Mouse (Mus musculus) spleen, embryonic (tissue): ENCODE results near the gene Zfp746.
"Not testable (repeated sequence)": the region's sequence is repeated elsewhere in the genome, so short reads cannot be mapped to it uniquely, and the experiment has no call there.

Experiments
- CTCF ChIA-PET: fragments of 350-600 bp; sonication (Branson Sonifier 250); formaldehyde crosslinking; loops from one replicate; lab custom pipeline; 2022; lab: Charles Lee

The Zfp746 gene

GRCm38 (mm10) chr6:48086471-48086878 is at the start of gene Zfp746:
Zfp746 (minus strand) TSS chr6:48086593.
- CTCF ChIA-PET, result no interaction called here

DNA sequence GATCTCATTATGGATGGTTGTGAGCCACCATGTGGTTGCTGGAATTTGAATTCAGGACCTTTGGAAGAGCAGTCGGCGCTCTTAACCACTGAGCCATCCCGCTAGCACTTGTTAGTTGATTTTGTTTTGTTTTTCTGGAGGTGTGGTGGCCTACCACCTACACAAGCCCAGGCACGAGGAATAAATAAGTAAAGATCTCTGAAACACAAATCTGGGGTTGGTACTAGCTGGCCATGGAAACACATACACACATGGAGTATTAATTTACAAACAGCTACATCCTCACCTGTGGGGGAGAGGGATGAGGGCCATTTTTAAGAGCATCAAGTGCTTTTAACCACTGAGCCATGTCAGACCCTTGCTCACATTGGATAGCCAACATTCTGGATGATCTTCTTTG is 34.7 kb upstream of the Zfp746 start:
- CTCF ChIA-PET, result not testable (repeated sequence)

DNA sequence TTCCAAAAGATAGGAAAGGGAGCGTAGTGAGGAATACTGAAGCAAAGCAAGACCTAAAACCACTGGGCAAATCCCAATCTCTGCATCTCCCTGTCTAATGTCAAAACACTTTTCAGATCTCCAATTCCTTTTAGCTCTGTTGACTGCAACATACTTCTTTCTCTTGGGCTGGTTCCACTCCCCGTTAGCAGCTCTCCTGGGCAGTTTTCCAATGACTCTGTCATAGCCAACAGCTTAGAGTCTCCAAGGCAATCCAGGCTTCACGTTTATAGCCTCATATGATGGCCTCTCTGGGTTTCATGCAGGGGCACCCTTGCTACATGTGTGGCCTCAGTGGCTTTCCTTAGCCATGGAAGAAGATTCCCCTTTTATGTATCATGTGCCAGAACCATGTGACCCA is 29.6 kb upstream of the Zfp746 start:
- CTCF ChIA-PET, result no interaction called here

DNA sequence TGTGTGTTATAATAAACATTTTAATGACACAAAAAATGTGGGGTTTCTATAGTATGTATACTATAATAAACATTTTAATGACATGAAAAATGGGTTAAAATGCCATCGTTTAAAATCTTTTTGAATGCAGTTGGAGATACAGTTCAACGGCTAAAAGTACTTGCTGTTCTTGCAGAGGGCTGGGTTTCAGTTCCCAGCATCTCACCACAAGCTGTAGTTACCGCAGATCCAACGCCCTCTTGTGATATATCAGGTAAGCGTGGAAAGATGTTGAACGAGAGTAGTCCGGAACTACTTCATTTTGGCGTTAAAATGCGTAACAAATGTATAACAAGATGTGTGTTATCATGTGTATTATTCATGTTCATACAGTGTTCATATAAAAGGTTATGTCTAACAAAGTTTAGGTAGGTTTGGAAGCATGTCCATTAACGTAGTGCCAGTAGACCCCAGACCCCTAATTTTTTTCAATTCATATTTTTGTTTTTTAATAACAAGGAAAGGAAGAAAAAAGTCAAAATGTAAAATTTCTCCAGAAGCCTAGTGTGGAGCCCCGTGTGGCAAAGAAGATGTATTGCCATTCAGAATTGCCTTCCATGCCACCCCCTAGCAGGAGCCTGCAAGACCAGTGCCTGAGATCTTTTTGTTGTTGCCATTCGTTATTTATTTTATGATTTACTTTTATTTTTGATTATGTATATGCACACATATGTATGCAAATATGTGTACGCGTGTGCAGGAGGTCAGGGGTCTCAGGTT is 743 bp upstream of the Zfp746 start:
- CTCF ChIA-PET, result no interaction called here

DNA sequence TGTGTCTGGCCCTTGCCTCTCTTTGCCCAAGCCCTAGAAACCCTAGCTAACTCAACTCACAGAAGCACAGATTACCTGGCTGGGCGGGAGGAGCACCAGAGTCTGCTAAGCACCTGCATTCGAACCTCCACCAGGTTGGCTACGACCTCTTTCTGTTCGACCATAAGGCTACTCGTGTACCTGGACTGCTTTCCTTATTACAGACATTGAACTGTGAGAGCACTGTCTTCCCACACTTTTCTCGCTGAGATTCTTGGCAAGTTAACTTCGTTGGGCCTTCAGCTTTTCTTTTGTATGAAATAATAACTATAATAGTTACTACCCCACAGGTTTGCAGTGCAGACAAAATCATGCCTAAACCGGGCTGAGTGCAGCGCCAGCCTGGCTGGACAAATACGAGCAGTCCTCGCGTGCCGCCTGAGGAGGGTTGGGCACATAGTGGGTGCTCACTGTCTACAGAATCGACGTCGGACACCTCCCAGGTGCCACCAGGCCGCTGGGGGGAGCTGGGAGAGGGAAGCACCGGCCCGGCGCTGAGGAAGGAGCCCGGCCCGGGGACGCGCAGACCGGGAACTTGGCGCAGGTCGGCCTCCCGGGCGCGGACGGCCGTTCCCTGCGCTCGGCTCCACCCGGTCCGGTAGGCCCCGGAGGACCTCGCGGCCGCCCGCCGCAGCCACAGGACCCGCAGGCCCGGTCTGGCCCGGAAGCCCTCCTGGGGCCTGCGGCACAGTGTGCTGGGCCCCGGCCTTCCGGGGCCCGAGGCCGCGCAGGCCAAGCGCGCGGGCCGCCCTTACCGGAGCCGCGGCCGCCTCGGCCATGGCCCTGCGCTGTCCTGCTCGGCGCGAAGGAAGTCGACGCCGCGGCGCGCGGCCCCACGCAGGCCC is 630 bp downstream of the Zfp746 start:
- CTCF ChIA-PET, result interaction anchor here (0.9 to 1.0 kb wide), 2 partner anchors 9 to 39 kb away, joined by 3 to 5 read pairs; no protein-coding TSS in a partner anchor

DNA sequence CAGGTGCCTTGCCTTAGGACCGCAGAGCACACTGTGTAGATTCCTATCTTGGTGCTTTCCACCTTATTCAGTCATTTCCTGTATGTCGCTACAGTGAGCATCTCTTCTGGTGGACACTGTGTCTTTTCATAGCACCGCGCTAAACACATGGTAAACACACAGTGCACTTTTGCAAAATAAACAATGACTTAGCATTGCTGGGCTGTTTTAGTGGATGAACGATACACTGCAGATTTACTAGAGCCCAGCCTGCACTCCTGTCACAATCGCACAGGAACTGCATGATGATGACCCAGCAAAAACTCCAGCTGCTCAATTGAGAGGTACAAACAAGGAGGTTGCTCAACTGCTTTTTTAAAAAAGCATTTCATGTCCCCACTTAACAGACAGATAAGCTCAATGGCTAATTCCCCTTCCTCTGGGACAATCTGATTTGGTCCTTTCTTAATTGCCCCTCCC is 2.6 kb downstream of the Zfp746 start:
- CTCF ChIA-PET, result no interaction called here

DNA sequence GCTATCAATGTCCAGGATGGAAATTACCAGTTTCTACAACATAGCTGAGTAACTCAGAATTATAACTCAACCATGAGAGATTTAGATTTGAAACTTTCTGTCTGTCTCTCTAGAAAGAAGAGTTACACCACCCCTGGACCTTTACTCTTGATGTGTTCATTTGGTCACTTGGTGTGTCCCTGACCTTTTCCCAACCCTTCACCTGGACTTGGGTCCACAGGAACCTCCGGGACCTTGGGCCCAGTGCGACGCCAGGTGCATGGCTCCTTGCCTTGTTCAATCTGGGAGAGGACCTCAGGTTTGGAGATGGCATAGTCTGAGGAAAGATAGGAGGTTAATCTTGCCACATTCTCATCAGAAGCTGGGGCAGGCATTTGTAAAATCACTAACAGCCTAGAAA is 4.4 kb downstream of the Zfp746 start:
- CTCF ChIA-PET, result no interaction called here

DNA sequence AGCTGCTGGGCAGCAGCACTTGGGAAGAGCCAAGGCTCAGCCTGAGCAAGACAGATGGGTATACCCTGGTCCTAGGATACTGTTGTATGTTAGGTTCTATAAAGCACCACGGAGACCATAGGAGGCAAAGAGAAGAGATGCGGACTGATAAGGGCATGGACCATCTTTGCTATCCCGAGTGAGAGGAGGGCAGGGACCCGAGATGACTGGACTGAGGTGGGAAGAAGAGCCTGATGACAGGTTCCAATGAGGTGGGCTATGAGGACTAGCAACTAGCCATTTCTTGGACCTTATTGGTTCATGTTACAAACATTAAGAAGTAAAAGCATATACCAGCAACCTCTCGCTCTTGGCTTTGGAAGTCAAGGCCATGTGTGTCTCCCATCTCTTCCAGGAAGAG is 5.4 kb downstream of the Zfp746 start:
- CTCF ChIA-PET, result interaction anchor here (0.5 to 0.6 kb wide), 2 partner anchors 53 to 125 kb away, joined by 3 to 4 read pairs; no protein-coding TSS in a partner anchor

DNA sequence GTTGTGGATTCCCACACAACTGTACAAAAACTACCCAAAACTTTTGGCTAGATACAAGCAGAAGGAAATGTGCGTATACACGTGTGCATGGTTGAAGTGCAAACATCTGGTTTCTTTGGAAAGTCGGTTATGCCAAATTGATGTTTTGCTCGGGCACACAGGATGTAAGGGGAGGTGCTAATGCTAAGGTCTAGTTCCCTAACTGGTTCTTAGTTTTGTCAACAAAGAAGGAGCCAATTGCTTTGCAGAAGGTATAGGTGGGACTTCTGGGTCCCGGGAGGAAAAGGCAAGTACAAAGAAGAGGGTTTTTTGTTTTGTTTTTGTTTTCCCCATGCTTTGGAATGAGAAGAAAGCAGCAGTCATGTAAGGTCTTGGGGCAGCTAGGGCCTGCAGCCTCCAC is 13.1 kb downstream of the Zfp746 start:
- CTCF ChIA-PET, result no interaction called here

- CTCF ChIA-PET, result no interaction called here
These were observed 18.9 kb downstream of the Zfp746 start for GRCm38 (mm10) chr6:48067492-48067891.

DNA sequence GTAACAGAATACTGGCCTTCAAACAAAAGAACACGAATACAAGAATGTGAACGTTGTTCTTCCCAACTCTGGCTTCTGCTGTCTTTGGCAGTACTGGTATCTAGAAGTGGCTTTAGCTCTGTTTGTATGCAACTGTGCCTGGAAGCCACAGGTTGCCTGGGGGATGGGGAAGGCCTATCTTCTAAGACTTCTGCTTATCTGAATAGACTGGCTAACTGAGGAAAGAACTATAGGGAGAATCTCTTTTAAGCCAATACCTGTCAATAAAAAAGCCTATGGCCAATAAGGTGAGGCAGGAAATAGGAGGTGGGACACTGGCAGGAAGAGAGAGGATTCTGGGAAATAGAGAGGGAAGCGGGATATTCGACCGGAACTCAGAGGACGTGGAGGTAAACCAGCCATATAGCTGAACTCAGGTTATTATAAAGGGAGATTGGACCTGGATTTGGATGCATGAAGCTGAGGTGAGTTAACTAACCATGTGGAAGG is 20.8 kb downstream of the Zfp746 start:
- CTCF ChIA-PET, result no interaction called here

GRCm38 (mm10) chr6:48064451-48064850 is 21.9 kb downstream of the Zfp746 start:
- CTCF ChIA-PET, result no interaction called here

DNA sequence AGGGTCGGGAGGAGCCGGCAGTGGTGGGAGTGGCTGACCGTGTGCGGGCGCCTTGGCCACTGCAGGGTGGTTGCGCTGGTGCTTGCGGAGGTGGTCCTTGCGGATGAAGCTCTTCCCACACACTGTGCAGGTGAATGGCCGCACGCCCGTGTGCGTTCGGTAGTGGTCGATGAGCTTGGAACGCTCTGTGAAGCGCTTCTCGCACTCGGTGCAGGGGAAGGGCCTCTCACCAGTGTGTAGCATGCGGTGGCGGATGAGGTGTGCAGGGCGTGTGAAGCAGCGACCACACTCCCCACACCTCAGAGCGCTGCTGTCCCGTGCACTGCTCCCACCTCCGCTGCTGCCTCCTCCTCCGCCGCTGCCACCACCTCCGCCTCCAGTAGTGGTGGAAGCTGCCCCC is 22.5 kb downstream of the Zfp746 start:
- CTCF ChIA-PET, result no interaction called here

DNA sequence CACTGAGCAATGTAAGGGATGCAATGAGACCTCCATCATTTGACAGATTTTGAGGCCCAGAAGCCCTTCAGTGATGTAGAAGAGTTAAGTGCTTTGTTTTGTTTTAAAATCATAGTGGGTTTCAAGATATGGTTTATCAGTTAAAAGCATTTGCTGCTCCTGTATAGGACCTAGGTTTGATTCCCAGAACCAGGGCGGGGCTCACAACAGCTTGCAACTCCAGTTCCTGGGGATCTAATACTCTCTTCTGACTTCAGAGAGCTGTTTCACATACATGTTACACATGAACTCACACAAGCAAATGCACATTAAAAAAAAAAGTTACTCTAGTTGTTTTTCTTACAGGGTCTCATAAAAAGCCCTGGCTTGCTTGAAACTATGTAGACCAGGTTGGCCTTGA is 25.5 kb downstream of the Zfp746 start:
- CTCF ChIA-PET, result no interaction called here

- CTCF ChIA-PET, result no interaction called here
These were observed 26.0 kb downstream of the Zfp746 start for GRCm38 (mm10) chr6:48060421-48060820.

- CTCF ChIA-PET, result no interaction called here
These were observed 34.3 kb downstream of the Zfp746 start for GRCm38 (mm10) chr6:48052136-48052535.

GRCm38 (mm10) chr6:48051666-48052065 is 34.7 kb downstream of the Zfp746 start:
- CTCF ChIA-PET, result no interaction called here

- CTCF ChIA-PET, result no interaction called here
These were observed 36.9 kb downstream of the Zfp746 start for GRCm38 (mm10) chr6:48049273-48050065.

DNA sequence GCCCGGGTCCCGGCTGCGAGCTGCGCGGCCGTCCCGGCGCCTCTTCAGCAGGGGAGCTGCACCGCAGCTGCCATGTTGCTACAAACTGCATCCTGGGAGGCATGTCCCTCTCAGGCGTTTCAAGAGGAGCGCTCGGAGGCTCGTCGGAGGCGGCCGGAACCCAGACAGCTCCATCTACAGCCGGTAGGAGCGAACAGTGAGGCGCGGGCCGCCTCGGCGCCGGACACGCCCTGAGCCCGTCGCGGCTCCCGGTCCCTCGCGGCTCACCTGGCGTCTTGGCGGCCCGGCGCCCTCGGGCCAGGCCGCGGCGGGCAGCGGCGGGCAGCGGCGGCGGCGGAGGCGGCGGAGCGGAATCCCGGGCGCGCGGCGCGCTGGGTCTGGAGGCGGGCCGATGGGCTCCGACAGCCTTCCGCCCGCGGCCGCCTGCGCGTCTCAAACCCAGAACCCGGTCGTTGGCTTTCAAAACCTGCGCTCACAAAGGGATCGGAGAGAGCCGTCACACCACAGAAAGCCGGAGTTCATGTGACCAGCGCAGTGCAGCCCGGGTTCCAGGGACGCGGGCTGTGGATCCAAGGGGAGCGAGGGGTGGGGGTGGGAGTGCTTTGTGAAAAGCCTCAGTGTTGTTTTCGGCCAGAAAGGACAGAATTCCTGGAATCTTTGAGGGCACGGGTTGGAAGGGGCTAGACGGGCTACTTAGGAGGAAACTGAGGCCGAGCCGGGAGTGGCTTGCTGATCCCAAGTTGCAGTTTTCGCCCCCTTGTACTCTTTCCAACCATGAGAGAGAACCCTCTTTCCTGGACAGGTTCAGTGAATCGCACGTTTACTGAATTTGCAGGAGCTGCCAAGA is 37.7 kb downstream of the Zfp746 start, which contains the start of gene Zfp777:
Gene Zfp777, minus strand, starts transcription at position 486 of the 847 bp plus-strand sequence.
- CTCF ChIA-PET, result no interaction called here
